Mouse (Mus musculus) urinary bladder, postnatal 25 days (tissue): ENCODE data around the gene Tmem82.
A peak's percentile ranks its signal among the peaks of the same experiment; 100 is the strongest.
"Not testable (repeated sequence)": the region's sequence is repeated elsewhere in the genome, so short reads cannot be mapped to it uniquely, and the experiment has no call there.

Source experiments
- DNase-seq: peaks from one replicate; pipeline ENCODE4 v3.0.0; 2022; ENCODE audit warnings: low spot score

Gene Tmem82

GRCm38 (mm10) chr4:141574789-141575702 lies 43.4 kb downstream of the Tmem82 start:
- peak; percentile 94 for DNase-seq

DNA sequence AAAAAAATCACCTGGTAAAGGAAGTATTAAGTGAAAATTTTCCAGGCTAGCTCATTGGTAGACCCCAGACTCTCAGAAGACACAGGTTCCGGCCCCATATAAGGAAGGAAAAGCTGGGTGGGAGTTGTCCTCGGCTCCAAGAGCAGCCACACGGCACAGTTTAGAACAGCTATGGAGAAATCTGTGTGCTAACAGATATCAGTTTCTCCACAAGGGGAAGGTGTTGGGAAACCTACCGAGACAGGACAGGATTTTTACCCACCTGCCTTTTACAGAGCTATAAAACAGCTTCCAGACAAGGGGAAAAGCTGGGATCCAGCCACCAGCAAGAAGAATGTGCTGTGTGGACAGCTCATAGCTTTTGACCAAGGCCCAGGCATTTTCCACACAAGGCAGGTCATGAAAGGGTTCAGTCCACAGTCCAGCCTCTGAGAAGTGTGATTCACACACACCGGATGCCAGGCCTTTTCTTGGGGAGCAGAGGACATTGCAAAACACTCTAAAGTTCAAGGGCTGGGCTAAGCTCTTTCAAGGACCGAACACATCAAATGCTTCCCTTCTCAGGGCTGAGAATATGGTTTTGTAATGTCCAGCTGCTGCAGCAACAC lies 45.0 kb downstream of the Tmem82 start:
- peak; percentile 51 for DNase-seq

DNA sequence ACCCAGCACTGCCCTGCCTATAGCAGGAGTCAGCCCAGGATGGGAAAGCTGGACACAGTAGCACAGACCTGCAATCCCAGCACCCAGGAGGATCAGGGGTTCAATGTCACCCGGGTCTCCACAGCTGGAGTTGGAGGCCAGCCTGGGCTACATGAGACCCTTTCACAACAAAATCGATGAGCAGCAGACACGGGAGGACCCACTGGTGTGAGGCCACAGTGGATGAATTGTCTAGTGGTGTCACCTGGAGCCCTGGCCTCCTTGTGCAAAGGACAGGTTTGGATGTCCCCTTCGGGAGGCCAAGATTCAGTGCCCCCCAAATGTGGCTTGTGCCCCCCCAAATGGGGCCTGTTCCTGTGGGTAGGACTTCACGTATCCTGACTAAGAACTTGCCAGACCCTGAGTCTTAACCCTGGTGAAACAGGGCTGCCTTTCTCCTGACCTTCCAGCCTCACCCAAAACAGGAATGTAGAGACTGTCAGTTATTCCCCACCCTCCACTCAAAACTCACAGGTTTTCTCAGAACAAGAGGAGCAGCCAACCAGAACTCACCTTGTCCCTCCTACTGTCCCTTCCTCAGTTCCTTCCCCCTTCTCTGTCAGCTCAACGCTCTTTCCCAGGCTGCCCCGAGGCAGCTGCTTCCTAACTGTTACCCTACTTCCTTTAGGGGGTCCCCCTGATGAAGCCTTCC lies 45.6 kb downstream of the Tmem82 start:
- peak; percentile 22 for DNase-seq

DNA sequence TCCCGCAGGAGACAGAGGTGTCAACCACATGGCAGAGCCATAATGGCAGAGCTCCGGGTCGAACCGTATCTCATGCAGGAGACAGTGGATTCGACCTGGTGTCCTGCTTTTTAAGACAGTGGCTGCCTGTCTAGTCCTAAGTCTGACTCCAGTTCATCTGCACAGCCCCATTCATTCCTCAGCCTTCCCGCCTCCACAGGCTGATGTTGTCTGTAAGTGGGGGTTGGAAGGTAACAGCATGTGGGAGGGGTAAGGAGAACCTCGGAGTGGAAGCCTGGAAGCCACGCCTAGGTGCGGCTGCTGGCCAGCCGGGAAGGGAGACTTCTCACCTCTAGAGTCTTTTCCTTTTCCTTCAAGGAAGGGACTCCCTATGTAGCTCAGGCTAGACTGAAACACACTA lies 46.5 kb downstream of the Tmem82 start:
- no peak for DNase-seq

GRCm38 (mm10) chr4:141571337-141571739 lies 47.1 kb downstream of the Tmem82 start:
- DNase-seq: no peak

DNA sequence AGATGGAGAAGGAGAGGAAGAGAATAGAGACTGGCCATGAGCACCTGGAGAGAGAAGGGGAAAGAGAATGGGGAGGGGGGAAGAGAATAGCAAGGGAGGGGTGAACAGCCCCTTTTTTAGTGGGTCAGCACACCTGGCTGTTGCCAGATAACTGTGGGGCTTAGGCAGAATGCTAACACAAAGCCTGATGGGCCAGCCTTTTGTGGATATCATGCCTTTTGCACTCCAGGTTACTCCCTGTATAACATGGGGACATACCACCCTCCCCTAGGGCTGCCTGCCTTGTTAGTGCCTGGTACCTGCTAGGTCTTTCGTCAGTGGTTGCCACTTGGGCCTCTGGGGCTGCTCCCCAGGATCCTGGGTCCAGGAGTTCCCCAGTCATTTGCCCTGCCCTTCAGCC lies 47.6 kb downstream of the Tmem82 start:
- DNase-seq: no peak

DNA sequence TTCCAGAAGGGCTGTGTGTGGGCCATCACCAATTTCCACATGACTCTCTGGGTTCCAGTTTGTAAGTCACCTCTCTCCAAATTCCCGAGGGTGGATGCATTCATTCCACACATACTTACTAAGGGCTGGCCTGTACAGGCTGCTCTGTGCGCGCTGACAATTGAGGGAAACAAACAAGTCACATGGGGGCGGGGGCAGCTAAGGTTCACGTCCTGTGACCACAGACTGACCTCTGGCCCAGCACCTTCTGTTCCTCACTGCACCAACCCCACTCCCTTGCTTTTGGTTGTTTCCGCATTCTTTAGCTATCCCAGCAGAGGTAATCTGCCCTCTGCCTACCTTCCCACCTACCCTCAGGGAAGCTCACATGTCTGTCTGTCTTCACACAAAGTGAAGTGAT lies 48.4 kb downstream of the Tmem82 start:
- no peak for DNase-seq

- DNase-seq: no peak
Observed at GRCm38 (mm10) chr4:141568966-141569365, 49.5 kb downstream of the Tmem82 start.

DNA sequence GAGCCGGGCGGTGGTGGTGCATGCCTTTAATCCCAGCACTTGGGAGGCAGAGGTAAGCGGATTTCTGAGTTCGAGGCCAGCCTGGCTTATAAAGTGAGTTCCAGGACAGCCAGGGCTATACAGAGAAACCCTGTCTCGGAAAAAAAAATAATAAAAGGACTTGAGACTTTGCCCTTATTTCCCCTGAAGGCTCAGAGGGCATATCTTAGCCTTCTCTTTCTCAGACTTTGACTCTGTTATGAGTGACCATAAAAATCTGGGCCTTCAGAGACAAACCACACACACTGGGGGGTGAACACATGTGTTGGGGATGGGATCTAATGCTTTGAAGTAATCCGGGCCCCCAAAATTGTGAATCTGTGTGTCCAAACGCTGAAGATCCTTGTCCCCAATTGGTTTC lies 51.3 kb downstream of the Tmem82 start:
- not testable (repeated sequence) for DNase-seq

DNA sequence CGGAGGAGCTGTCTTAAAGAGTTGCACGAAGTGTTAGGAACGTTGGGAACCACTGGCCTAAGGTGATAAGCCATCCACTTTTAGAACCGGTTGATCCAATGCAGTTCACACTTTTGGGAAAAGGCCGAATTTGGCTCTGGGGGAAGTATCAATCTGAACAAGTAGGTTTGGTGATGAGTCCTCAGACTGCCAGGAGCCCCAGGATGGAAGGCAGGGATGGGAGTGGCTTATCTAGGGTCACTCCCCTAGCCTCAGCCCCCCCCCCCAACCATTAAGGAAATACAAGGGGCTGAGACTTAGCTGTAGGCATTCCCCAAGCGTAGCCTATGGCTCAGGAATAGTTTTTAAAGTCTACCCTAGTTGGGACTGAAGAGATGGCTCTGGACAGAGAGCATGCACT lies 52.2 kb downstream of the Tmem82 start:
- DNase-seq: no peak

GRCm38 (mm10) chr4:141565325-141565724 lies 53.1 kb downstream of the Tmem82 start:
- DNase-seq: no peak

DNA sequence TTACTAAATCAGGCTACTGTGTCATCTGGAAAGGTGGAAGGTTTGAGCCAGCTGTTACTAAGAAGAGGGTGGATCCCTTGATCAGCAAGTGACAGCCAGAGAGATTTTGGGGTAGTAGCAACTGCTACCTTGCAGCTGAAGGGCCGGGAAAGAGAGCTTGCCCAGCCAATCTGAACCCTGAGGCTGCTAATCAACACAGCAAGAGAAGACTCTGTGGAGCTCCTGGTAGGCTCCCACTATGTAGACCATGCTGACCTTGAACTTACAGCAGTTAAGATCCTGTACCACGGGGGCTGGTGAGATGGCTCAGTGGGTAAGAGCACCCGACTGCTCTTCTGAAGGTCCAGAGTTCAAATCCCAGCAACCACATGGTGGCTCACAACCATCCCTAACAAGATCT lies 53.8 kb downstream of the Tmem82 start:
- DNase-seq: no peak

DNA sequence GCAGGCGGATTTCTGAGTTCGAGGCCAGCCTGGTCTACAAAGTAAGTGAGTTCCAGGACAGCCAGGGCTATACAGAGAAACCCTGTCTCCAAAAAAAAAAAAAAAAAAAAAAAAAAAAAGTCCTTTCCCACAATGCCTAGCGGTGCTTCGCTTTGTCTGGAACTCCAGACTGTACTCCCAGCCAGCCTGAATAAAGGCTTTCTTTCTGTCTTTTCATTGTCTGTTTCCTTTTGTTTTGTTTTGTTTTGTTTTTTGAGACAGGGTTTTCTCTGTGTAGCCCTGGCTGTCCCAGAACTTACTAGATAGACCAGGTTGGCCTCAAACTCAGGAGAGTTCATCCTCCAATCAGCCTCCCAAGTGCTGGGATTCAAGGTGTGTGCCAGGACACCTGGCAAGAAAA lies 54.2 kb downstream of the Tmem82 start:
- no peak for DNase-seq
